Mouse (Mus musculus) MEL (cell line): Measurements from ENCODE around the gene Kif6. TPM values are rescaled to one million over a fixed set of nuclear protein-coding genes. Genes with fewer than 3 reads are reported as not detected.

ENCODE experiments used
- DNase-seq: peaks from one replicate; pipeline ENCODE4 v3.0.0; 2011; ENCODE audit warnings: low read depth, low spot score
- H3K27ac ChIP-seq: 2 replicates; pipeline ENCODE4 v1.5.1; 2012; ENCODE audit warnings: low read depth, mild to moderate bottlenecking, control low read depth, low read length, moderate library complexity; ENCODE audit not compliant: control insufficient read depth
- H3K27me3 ChIP-seq, 2 experiments: fragments of 150-350 bp in 1 of 2; sonication (generic) in 1 of 2; 2 replicates each; pipeline ENCODE4 v1.6.1; 2012; ENCODE audit warnings: low read length in 2 of 2, mild to moderate bottlenecking in 2 of 2, improper control_type of control experiment in 1 of 2, moderate library complexity in 1 of 2; ENCODE audit not compliant: insufficient read depth in 2 of 2, control insufficient read depth in 1 of 2
- H3K36me3 ChIP-seq, 2 experiments: 2 replicates each; pipeline ENCODE4 v1.6.1; 2012 to 2014; ENCODE audit warnings: low read length in 2 of 2, improper control_type of control experiment in 1 of 2, inconsistent platforms in 1 of 2, mild to moderate bottlenecking in 1 of 2; ENCODE audit not compliant: insufficient read depth in 2 of 2, control insufficient read depth in 1 of 2
- H3K4me1 ChIP-seq, 2 experiments: fragments of 150-350 bp in 1 of 2; sonication (generic) in 1 of 2; 2 replicates each; pipeline ENCODE4 v1.6.1; 2012; ENCODE audit warnings: low read length in 2 of 2, improper control_type of control experiment in 1 of 2, mild to moderate bottlenecking in 1 of 2; ENCODE audit not compliant: insufficient read depth in 2 of 2, control insufficient read depth in 1 of 2
- H3K4me3 ChIP-seq, 2 experiments: fragments of 150-350 bp in 1 of 2; sonication (generic) in 1 of 2; 2 replicates each; pipeline ENCODE4 v1.5.1; 2012; ENCODE audit warnings: low read depth in 2 of 2, low read length in 2 of 2, mild to moderate bottlenecking in 2 of 2, moderate library complexity in 2 of 2, control low read depth in 1 of 2, improper control_type of control experiment in 1 of 2; ENCODE audit not compliant: control insufficient read depth in 1 of 2, insufficient read depth in 1 of 2
- H3K79me2 ChIP-seq: 2 replicates; pipeline ENCODE4 v1.6.1; 2012; ENCODE audit warnings: mild to moderate bottlenecking, low read length, moderate library complexity; ENCODE audit not compliant: control insufficient read depth, poor library complexity, insufficient read depth
- H3K9ac ChIP-seq: 2 replicates; pipeline ENCODE4 v1.6.1; 2012; ENCODE audit warnings: low read depth, mild to moderate bottlenecking, control low read depth, low read length, moderate library complexity; ENCODE audit not compliant: control insufficient read depth, poor library complexity, severe bottlenecking
- H3K9me3 ChIP-seq: fragments of 150-350 bp; sonication (generic); replicated peaks from 2 replicates; pipeline ENCODE4 v1.6.1; 2012; ENCODE audit warnings: mild to moderate bottlenecking, low read length, improper control_type of control experiment, moderate library complexity; ENCODE audit not compliant: insufficient read depth
- BHLHE40 ChIP-seq: IDR thresholded peaks from 2 replicates; pipeline ENCODE4 v1.6.1; 2012; ENCODE audit warnings: low read depth, mild to moderate bottlenecking, inconsistent platforms, low read length, improper control_type of control experiment, borderline replicate concordance
- CHD1 ChIP-seq: IDR thresholded peaks from 2 replicates; pipeline ENCODE4 v1.6.1; 2012; ENCODE audit warnings: low read depth, mild to moderate bottlenecking, inconsistent platforms, low read length, improper control_type of control experiment
- EP300 ChIP-seq, 2 experiments: IDR thresholded peaks; 2 replicates each; pipeline ENCODE4 v1.6.1; 2011; ENCODE audit warnings: improper control_type of control experiment in 2 of 2, low read length in 2 of 2, low read depth in 1 of 2, mild to moderate bottlenecking in 1 of 2
- ETS1 ChIP-seq: IDR thresholded peaks from 2 replicates; pipeline ENCODE4 v1.6.1; 2012; ENCODE audit warnings: low read depth, mild to moderate bottlenecking, inconsistent platforms, low read length, improper control_type of control experiment, moderate library complexity
- GATA1 ChIP-seq: IDR thresholded peaks from 2 replicates; pipeline ENCODE4 v1.6.1; 2011; ENCODE audit warnings: low read depth, low read length, improper control_type of control experiment
- JUND ChIP-seq: IDR thresholded peaks from 2 replicates; pipeline ENCODE4 v1.6.1; 2011; ENCODE audit warnings: low read depth, mild to moderate bottlenecking, improper control_type of control experiment, low read length
- KAT2A ChIP-seq: conservative IDR thresholded peaks from 2 replicates; pipeline ENCODE4 v1.6.1; 2012; ENCODE audit warnings: low read depth, low read length, improper control_type of control experiment, inconsistent platforms
- MEF2A ChIP-seq: IDR thresholded peaks from 2 replicates; pipeline ENCODE4 v1.6.1; 2014; ENCODE audit warnings: low read depth, mild to moderate bottlenecking, inconsistent platforms, low read length, improper control_type of control experiment; ENCODE audit not compliant: poor library complexity, insufficient replicate concordance, severe bottlenecking; ENCODE audit errors: extremely low read depth
- MYB ChIP-seq: IDR thresholded peaks from 2 replicates; pipeline ENCODE4 v1.6.1; 2011; ENCODE audit warnings: mild to moderate bottlenecking, low read depth, low read length, improper control_type of control experiment
- NELFE ChIP-seq: IDR thresholded peaks from 2 replicates; pipeline ENCODE4 v1.6.1; 2011; ENCODE audit warnings: low read depth, low read length, improper control_type of control experiment
- NRF1 ChIP-seq: IDR thresholded peaks from 2 replicates; pipeline ENCODE4 v1.6.1; 2014; ENCODE audit warnings: low read depth, mild to moderate bottlenecking, inconsistent platforms, low read length, improper control_type of control experiment, moderate library complexity; ENCODE audit not compliant: poor library complexity, insufficient read depth, severe bottlenecking
- POLR2A ChIP-seq, 2 experiments: IDR thresholded peaks; 2 replicates each; pipeline ENCODE4 v1.6.1; 2011 to 2012; ENCODE audit warnings: low read length in 2 of 2, mild to moderate bottlenecking in 2 of 2, control low read depth in 1 of 2, improper control_type of control experiment in 1 of 2, low read depth in 1 of 2, moderate library complexity in 1 of 2; ENCODE audit not compliant: control insufficient read depth in 1 of 2, insufficient read depth in 1 of 2, poor library complexity in 1 of 2
- POLR2AphosphoS2 ChIP-seq: IDR thresholded peaks from 2 replicates; pipeline ENCODE4 v1.6.1; 2011; ENCODE audit warnings: low read length, improper control_type of control experiment
- UBTF ChIP-seq: IDR thresholded peaks from 2 replicates; pipeline ENCODE4 v1.6.1; 2012; ENCODE audit warnings: low read depth, mild to moderate bottlenecking, inconsistent platforms, low read length, improper control_type of control experiment, moderate library complexity, borderline replicate concordance; ENCODE audit not compliant: insufficient read depth
- ZKSCAN1 ChIP-seq: IDR thresholded peaks from 2 replicates; pipeline ENCODE4 v1.6.1; 2012; ENCODE audit warnings: low read depth, mild to moderate bottlenecking, inconsistent platforms, low read length, improper control_type of control experiment, moderate library complexity
- ZMIZ1 ChIP-seq: IDR thresholded peaks from 2 replicates; pipeline ENCODE4 v1.6.1; 2012; ENCODE audit warnings: low read depth, mild to moderate bottlenecking, inconsistent platforms, low read length, improper control_type of control experiment, moderate library complexity
- polyA plus RNA-seq, 2 experiments: library from polyadenylated mRNA; stranded (reverse) in 1 of 2; unstranded in 1 of 2; fragments of >175 nt in 1 of 2; fragments of >200 nt in 1 of 2; gene quantifications; 2 replicates each; pipeline versions ENCODE4 v1.2.1 to v1.2.4; 2012; ENCODE audit warnings: low replicate concordance in 2 of 2, low read depth in 1 of 2; ENCODE audit not compliant: insufficient read length in 2 of 2, insufficient read depth in 1 of 2, missing spikeins in 1 of 2
- total RNA-seq: library from RNA; depleted of rRNA; stranded (reverse); fragments of 300-350 nt; gene quantifications from 2 replicates; pipeline ENCODE4 v1.2.3, GENCODE M21; 2012

The Kif6 gene
- total and polyA plus RNA-seq, 3 experiments = not detected

GRCm38 (mm10) chr17:49820203-49820602, 205.3 kb downstream of the Kif6 start:
- no peak overlapping the region for H3K9ac ChIP-seq
- no peak for DNase-seq
- no peaks in the 10 kb centered on the region for H3K9me3 ChIP-seq
- H3K4me1 ChIP-seq = no peaks in the 10 kb centered on the region
- H3K27ac ChIP-seq = no peak overlapping the region
- H3K36me3 ChIP-seq = no peaks in the 10 kb centered on the region
- no peak for TF ChIP-seq NELFE
- TF ChIP-seq KAT2A = no peak
- no peak for TF ChIP-seq MYB
- TF ChIP-seq ZMIZ1 = no peak
- TF ChIP-seq CHD1 = no peak
- TF ChIP-seq BHLHE40 = no peak
- TF ChIP-seq POLR2AphosphoS2 = no peak
- TF ChIP-seq ZKSCAN1 = no peak
- no peak for TF ChIP-seq UBTF
- TF ChIP-seq POLR2A (IDR thresholded peaks at IDR 0.05; ENCODE audit: control insufficient read depth in 1 of 2, insufficient read depth in 1 of 2, low read depth in 1 of 2, low read length in 2 of 2, poor library complexity in 1 of 2) = no peak
- no peak for TF ChIP-seq GATA1
- H3K4me3 ChIP-seq = no peak overlapping the region
- no peaks in the 10 kb centered on the region for H3K27me3 ChIP-seq
- no peaks in the 10 kb centered on the region for H3K79me2 ChIP-seq

GRCm38 (mm10) chr17:49824142-49824840, 209.4 kb downstream of the Kif6 start:
- H3K9me3 ChIP-seq = no peaks in the 10 kb centered on the region
- DNase-seq = no peak
- H3K27me3 ChIP-seq = no peaks in the 10 kb centered on the region
- no peaks in the 10 kb centered on the region for H3K79me2 ChIP-seq
- no peak for TF ChIP-seq JUND
- TF ChIP-seq KAT2A = no peak
- TF ChIP-seq MEF2A = no peak
- TF ChIP-seq EP300 (IDR thresholded peaks at IDR 0.05; ENCODE audit: low read depth in 1 of 2, low read length in 2 of 2) = no peak
- TF ChIP-seq UBTF = no peak
- no peak for TF ChIP-seq BHLHE40
- TF ChIP-seq ETS1 = no peak
- no peak for TF ChIP-seq NRF1
- H3K4me1 ChIP-seq = no peaks in the 10 kb centered on the region
- no peak overlapping the region for H3K27ac ChIP-seq
- H3K36me3 ChIP-seq = no peaks in the 10 kb centered on the region
- H3K9ac ChIP-seq = no peak overlapping the region
- H3K4me3 ChIP-seq = no peak overlapping the region
